Mouse (Mus musculus) forebrain, embryonic 12.5 days (tissue): ENCODE results near the gene Map3k5. TPM values are rescaled to one million over a fixed set of nuclear protein-coding genes. Genes with fewer than 3 reads are reported as not detected.

Experiments
- ATAC-seq: fragments of 200-750 bp; cut with Nextera tagmentation; 2 replicates; pipeline ENCODE4 v1.8.0; 2017; ENCODE audit warnings: moderate TSS enrichment; ENCODE audit not compliant: low FRiP score
- H3K27ac ChIP-seq: fragments of 300-500 bp; sonication (generic); 2 replicates; pipeline ENCODE4 v1.5.1; 2016; ENCODE audit warnings: mild to moderate bottlenecking
- H3K27me3 ChIP-seq: fragments of 300-500 bp; sonication (generic); 2 replicates; pipeline ENCODE4 v1.6.1; 2016; ENCODE audit warnings: mild to moderate bottlenecking
- H3K36me3 ChIP-seq: fragments of 300-500 bp; sonication (generic); replicated peaks from 2 replicates; pipeline ENCODE4 v1.6.1; 2016; ENCODE audit warnings: mild to moderate bottlenecking
- H3K4me1 ChIP-seq: fragments of 300-500 bp; sonication (generic); 2 replicates; pipeline ENCODE4 v1.6.1; 2016
- H3K4me2 ChIP-seq: fragments of 300-500 bp; sonication (generic); 2 replicates; pipeline ENCODE4 v1.6.1; 2016; ENCODE audit warnings: mild to moderate bottlenecking, moderate library complexity
- H3K4me3 ChIP-seq: fragments of 300-500 bp; sonication (generic); replicated peaks from 2 replicates; pipeline ENCODE4 v1.5.1; 2016; ENCODE audit warnings: mild to moderate bottlenecking
- H3K9ac ChIP-seq: fragments of 300-500 bp; sonication (generic); 2 replicates; pipeline ENCODE4 v1.6.1; 2016; ENCODE audit warnings: mild to moderate bottlenecking
- H3K9me3 ChIP-seq: fragments of 300-500 bp; sonication (generic); 2 replicates; pipeline ENCODE4 v1.6.1; 2016
- WGBS: fragments of 180-500 bp; shearing (Covaris S2); methylation state at CpG from one replicate; pipeline ENCODE4 v1.1.7; 2016; 5-methylcytosine and 5-hydroxymethylcytosine counted together
- polyA plus RNA-seq: library from polyadenylated mRNA; unstranded; fragments of >200 nt; fragmentation: Nextera tagmentation; extraction: Ambion mirVana; gene quantifications from 2 replicates; pipeline ENCODE4 v1.2.1, GENCODE M21; 2016

The Map3k5 gene
- polyA plus RNA-seq, 1 experiment from 2014 or later, result 0.64 TPM

DNA sequence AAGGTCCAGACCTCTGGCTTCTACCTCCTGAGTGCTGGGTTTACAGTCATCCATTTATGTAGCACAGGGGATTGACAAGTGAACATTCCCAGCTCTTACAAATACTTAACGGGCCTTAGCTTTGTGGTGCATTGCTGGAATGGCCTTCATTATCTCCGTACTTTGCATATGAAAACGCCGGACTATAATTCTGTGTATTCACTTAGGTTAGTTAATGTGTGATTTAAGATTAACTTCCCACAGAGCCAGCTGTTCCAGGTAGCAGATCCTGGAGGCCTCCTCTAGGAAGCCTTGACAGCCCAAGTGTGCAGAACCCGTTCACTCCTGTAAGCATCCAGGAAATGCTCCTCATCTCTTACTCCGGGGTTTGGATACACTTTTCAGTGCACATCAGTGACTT is 4.5 kb downstream of the Map3k5 start:
- Histone ChIP-seq H3K4me2 (no peak overlapping the region), H3K27me3 (peaks cover 38% of the 10 kb centered on the region), H3K9me3 (no peaks in the 10 kb centered on the region), H3K4me3 (no peak overlapping the region), H3K27ac (no peak overlapping the region), H3K9ac (no peak overlapping the region), H3K4me1 (peaks cover 16% of the 10 kb centered on the region), H3K36me3 (no peaks in the 10 kb centered on the region)
- WGBS, result 64% methylated on average over 6 of the region's 6 CpGs
- ATAC-seq, result no peak

DNA sequence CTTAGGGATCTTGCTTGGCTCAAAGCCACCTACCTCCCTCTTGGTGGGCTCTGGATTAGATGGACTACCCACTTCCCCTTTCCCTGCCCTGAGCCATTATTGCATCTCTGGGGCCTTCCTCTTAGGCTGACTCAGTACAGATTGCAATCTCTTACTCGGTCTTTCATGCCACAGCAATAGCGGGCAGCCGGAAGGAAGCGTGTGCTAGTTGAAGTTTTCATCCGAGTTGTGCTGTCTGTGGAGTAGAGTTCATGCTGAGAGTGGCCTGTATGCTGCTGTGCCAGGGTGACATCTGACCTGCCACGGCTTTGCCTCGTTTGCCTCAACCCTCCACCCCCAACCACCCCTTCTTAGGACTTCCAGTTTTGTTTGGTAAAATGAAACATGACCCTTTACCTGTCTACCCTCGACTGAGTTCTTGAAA is 5.0 kb downstream of the Map3k5 start:
- Histone ChIP-seq H3K27me3 (peaks cover 36% of the 10 kb centered on the region), H3K36me3 (no peaks in the 10 kb centered on the region), H3K27ac (no peak overlapping the region), H3K4me1 (peaks cover 16% of the 10 kb centered on the region), H3K4me2 (no peak overlapping the region), H3K4me3 (no peak overlapping the region), H3K9ac (no peak overlapping the region), H3K9me3 (no peaks in the 10 kb centered on the region)
- no peak for ATAC-seq
- WGBS, result 61% methylated on average over 8 of the region's 8 CpGs

DNA sequence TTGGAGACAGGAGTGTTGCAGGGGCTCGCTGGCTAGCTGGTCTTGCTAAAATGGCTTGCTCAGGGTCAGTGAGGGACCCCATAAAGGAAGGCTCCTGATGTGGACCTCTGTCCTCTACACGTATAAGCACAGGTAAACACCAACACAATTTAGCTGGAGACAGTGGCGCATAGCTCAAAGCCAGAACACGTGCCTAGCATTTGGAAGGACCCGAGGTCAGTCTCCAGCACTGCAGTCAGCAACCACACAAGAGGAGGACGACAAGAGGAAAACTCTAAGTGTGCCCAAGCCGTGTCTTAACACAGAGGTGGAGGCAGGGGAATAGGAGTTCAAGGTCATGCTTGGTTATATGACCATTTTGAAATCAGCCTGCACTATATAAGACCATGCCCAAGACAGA is 5.9 kb downstream of the Map3k5 start:
- H3K27ac ChIP-seq, result no peak overlapping the region
- H3K4me1 ChIP-seq, result peaks cover 9% of the 10 kb centered on the region; the same call in 1 of the 2 replicates
- H3K9ac ChIP-seq, result no peak overlapping the region
- H3K36me3 ChIP-seq, result no peaks in the 10 kb centered on the region
- H3K4me3 ChIP-seq, result no peak overlapping the region
- ATAC-seq, result no peak
- peaks cover 28% of the 10 kb centered on the region for H3K27me3 ChIP-seq
- 87% methylated on average over 7 of the region's 7 CpGs for WGBS
- H3K4me2 ChIP-seq, result no peak overlapping the region
- H3K9me3 ChIP-seq, result no peaks in the 10 kb centered on the region

DNA sequence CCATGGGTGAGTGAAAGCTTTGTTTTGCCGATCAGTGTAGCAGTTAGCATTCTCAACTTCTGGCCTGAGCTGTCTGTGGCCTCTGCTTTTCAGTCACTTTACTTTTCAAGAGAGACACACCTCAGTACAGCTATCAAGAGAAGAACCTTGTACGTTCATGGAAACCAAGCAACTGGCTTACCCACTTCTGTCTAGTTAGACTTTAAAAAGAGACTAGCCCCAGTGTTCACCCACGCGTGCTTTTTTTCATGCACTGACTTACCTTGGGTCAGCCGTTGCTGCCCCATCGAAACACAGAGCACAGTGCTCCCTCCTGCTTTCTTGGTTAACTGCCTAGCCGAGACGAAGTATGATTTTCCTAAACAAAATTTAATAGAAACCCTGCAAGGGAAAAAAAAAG is 6.4 kb downstream of the Map3k5 start:
- H3K27me3 ChIP-seq, result peaks cover 24% of the 10 kb centered on the region
- H3K9ac ChIP-seq, result no peak overlapping the region
- H3K9me3 ChIP-seq, result no peaks in the 10 kb centered on the region
- ATAC-seq, result no peak
- no peak overlapping the region for H3K4me2 ChIP-seq
- H3K27ac ChIP-seq, result no peak overlapping the region
- H3K36me3 ChIP-seq, result no peaks in the 10 kb centered on the region
- H3K4me3 ChIP-seq, result no peak overlapping the region
- peaks cover 7% of the 10 kb centered on the region; the same call in 1 of the 2 replicates for H3K4me1 ChIP-seq
- 90% methylated on average over 8 of the region's 8 CpGs for WGBS

DNA sequence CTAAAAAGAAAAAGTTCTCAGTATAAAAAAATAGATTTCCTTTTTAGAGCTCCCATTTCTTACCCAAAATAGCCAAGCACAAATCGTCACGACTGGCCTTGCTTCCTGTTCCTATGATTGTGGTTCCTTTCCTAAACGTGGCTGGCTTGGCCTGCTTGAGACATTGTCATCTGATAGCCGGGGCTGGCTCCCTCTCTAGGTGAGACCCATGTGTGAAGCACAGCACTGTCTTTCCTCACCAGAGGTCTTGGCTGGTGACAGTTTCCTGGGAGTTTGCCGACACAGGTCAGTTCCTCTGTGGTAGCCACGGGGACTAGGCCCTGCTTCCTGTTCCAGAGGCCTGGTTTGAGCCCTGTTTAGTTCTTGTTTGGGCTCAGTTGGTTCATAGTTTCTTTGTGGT is 6.8 kb downstream of the Map3k5 start:
- H3K4me3 ChIP-seq, result no peak overlapping the region
- no peaks in the 10 kb centered on the region for H3K36me3 ChIP-seq
- no peak overlapping the region for H3K27ac ChIP-seq
- ATAC-seq, result no peak
- no peak overlapping the region for H3K4me2 ChIP-seq
- WGBS, result 71% methylated on average over 6 of the region's 6 CpGs
- H3K9me3 ChIP-seq, result no peaks in the 10 kb centered on the region
- H3K27me3 ChIP-seq, result peaks cover 21% of the 10 kb centered on the region
- no peak overlapping the region for H3K9ac ChIP-seq
- peaks cover 7% of the 10 kb centered on the region; the same call in 1 of the 2 replicates for H3K4me1 ChIP-seq

DNA sequence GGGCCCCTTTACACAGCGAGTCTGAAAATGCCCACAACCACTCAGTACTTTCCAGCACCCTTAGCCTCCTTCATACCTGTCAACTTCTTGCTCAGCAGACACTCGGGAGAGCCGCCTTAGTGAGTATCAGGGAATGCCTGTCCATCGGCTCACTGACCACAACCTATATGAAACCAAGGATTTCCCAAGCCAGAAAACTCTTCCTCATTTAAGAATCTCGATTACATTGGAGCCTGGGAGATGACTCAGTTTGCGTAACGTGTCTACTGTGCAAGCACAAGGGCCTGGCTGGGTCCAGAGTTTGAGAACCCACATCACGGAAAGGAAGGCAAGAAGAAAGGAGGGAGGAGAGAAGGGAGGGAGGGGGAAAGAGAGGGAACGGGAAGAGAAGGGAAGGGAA is 7.6 kb downstream of the Map3k5 start:
- Histone ChIP-seq H3K4me1 (peaks cover 7% of the 10 kb centered on the region; the same call in 1 of the 2 replicates), H3K27ac (no peak overlapping the region), H3K9ac (no peak overlapping the region), H3K4me3 (no peak overlapping the region), H3K27me3 (peaks cover 16% of the 10 kb centered on the region), H3K36me3 (no peaks in the 10 kb centered on the region), H3K9me3 (no peaks in the 10 kb centered on the region), H3K4me2 (no peak overlapping the region)
- 88% methylated on average over 9 of the region's 9 CpGs for WGBS
- no peak for ATAC-seq

DNA sequence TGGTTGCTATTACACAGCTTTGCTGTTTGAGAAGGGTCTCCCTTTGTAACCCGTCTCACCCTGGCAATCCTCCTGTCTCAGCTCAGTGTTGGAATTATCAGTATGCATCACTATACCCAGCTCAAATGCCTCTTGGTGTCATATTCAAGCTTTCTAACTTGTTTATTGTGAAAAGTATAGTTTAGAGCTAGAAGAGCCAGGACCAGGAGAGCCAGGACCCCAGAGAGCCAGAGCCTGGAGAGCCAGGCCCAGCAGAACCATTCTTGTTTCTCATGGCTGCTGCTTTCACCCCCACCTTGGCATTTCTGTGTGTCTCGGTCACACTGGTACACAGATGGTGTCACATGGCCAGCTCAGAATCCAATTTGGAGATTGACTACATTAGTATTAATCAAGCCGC is 8.3 kb downstream of the Map3k5 start:
- Histone ChIP-seq H3K36me3 (no peaks in the 10 kb centered on the region), H3K4me2 (no peak overlapping the region), H3K27me3 (peaks cover 9% of the 10 kb centered on the region; the same call in 1 of the 2 replicates), H3K9ac (no peak overlapping the region), H3K4me3 (no peak overlapping the region), H3K27ac (no peak overlapping the region), H3K9me3 (no peaks in the 10 kb centered on the region), H3K4me1 (peaks cover 7% of the 10 kb centered on the region; the same call in 1 of the 2 replicates)
- no peak for ATAC-seq
- WGBS, result 91% methylated on average over 3 of the region's 3 CpGs

DNA sequence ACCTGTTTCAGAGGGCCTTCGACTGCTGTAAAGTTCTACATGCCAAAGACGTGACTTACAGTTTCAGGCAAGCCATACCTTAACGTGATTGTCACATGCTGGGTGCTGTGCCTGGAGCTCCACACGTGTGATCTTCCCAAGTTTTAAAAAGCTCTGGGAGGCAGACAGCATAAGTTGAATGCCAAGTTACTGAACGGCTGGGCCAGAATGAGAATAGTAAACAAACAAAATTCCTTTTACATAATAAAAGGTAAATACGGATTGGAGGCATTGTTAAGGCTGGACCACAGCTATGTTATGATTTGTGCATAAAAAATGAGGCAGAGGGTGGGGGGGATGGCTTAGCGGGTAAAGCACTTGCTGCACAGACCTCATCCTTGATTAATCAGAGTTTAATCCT is 11.4 kb downstream of the Map3k5 start:
- Histone ChIP-seq H3K9ac (no peak overlapping the region), H3K27ac (no peak overlapping the region), H3K4me2 (no peak overlapping the region), H3K4me1 (no peaks in the 10 kb centered on the region), H3K27me3 (no peaks in the 10 kb centered on the region), H3K9me3 (no peaks in the 10 kb centered on the region), H3K36me3 (no peaks in the 10 kb centered on the region), H3K4me3 (no peak overlapping the region)
- no peak for ATAC-seq
- WGBS, result 82% methylated on average over 7 of the region's 7 CpGs

DNA sequence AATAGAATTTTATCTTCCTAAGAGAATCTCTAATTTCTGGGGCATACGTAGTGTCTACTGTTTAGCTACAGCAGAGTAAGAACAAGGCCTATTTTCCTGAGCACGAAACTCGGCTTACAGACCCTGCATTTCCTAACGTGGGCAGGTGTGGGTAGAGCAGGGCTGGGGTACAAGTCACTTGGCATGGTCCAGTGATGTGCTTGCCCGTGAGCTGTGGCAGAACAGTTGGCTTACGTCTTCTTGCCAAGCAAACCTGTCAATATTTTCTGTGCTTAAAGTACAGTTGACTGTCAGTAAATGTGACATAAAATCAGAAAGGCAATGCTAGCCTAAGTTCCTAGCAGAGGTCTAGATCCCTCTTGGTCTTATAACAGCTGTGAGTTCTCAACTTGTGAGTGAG is 12.4 kb downstream of the Map3k5 start:
- WGBS, result 92% methylated on average over 6 of the region's 6 CpGs
- no peak for ATAC-seq

DNA sequence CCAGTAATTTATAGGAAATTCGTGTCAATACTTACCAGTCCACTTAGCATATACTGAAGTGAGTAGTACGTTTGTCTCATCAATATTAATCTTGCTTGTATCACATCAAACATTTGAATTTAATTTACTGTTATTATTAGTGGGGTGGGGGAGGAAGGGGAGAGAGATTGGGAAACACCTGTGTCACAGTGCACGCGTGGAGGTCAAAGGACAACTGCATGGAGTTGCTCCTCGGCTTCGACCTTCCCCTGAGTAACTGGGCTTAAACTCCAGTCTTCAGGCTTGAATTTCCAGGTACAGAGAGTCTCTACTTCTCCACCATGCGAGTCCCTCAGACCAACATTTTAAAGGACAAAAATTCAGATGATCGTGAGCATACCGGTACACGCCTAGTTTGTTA is 13.2 kb downstream of the Map3k5 start:
- H3K36me3 ChIP-seq, result no peaks in the 10 kb centered on the region
- no peak overlapping the region for H3K27ac ChIP-seq
- no peaks in the 10 kb centered on the region for H3K9me3 ChIP-seq
- ATAC-seq, result no peak
- H3K4me2 ChIP-seq, result no peak overlapping the region
- H3K27me3 ChIP-seq, result no peaks in the 10 kb centered on the region
- H3K4me1 ChIP-seq, result no peaks in the 10 kb centered on the region
- WGBS, result 94% methylated on average over 10 of the region's 10 CpGs
- H3K4me3 ChIP-seq, result no peak overlapping the region
- no peak overlapping the region for H3K9ac ChIP-seq

More for the DNA sequence above, 12.4 kb downstream of the Map3k5 start:
- Histone ChIP-seq H3K36me3 (no peaks in the 10 kb centered on the region), H3K27ac (no peak overlapping the region), H3K4me3 (no peak overlapping the region), H3K4me1 (no peaks in the 10 kb centered on the region), H3K27me3 (no peaks in the 10 kb centered on the region), H3K4me2 (no peak overlapping the region), H3K9ac (no peak overlapping the region), H3K9me3 (no peaks in the 10 kb centered on the region)

DNA sequence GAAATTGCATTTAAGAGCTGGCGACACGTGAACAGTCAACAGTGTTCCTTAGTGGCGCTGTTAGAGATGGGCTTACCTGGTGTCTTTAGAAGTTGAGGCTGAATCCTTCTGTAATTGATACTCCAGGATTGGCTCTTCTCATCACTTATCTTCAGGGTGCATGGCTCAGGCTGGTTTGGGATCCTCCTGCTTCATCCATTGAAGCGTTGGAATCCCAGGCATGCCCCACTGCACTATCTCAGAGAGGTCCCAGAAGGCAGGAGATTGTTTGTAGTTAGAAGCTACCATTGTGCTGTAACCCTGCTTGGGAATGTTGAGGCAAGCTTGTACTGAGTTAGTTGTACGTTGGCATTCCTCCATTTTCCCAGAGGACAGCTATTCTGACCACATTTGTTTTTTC is 13.6 kb downstream of the Map3k5 start:
- ATAC-seq, result no peak
- Histone ChIP-seq H3K9ac (no peak overlapping the region), H3K27ac (no peak overlapping the region), H3K9me3 (no peaks in the 10 kb centered on the region), H3K4me1 (no peaks in the 10 kb centered on the region), H3K4me3 (no peak overlapping the region), H3K36me3 (no peaks in the 10 kb centered on the region), H3K27me3 (no peaks in the 10 kb centered on the region), H3K4me2 (no peak overlapping the region)
- WGBS, result 96% methylated on average over 5 of the region's 5 CpGs

DNA sequence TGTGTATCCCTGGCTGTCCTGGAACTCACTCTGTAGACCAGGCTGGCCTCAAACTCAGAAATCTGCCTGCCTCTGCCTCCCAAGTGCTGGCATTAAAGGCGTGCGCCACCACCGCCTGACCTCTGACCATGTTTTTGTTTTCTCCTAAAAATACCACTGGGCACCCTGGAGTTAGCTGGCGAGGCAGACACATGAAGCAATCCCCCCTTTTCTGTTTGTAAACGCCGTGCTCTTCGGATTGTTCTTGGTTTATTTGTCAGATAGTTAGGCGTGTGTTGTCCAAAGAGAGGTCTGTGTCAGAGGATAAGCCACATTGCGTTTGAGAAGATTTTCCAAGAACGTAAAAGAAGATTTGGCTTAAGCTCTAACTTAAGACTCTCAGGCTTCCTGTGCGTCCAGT is 14.1 kb downstream of the Map3k5 start:
- Histone ChIP-seq H3K27me3 (no peaks in the 10 kb centered on the region), H3K9me3 (no peaks in the 10 kb centered on the region), H3K4me2 (no peak overlapping the region), H3K4me3 (no peak overlapping the region), H3K9ac (no peak overlapping the region), H3K36me3 (no peaks in the 10 kb centered on the region), H3K4me1 (no peaks in the 10 kb centered on the region), H3K27ac (no peak overlapping the region)
- WGBS, result 91% methylated on average over 11 of the region's 11 CpGs
- no peak for ATAC-seq

DNA sequence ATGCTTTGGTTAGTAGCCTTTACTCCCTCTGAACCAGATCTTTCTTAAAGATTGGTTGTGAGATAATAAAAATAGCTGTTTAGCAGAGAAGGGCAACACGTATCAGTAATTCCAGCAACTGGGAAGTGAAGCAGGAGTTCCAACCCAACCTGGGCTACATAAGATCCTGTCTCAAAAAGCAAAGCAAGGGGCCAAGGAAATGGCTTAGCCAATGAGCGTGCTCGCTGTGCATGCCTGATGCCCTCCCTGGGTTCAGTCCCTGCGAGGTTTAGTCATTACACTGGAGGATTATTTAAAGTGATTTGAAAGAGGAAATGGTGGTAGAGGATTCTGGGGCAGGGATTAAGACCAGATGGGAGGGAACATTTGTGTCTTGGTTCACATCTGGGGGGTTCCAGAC is 14.8 kb downstream of the Map3k5 start:
- WGBS, result 88% methylated on average over 4 of the region's 4 CpGs
- H3K4me3 ChIP-seq, result no peak overlapping the region
- H3K9ac ChIP-seq, result no peak overlapping the region
- H3K9me3 ChIP-seq, result no peaks in the 10 kb centered on the region
- no peaks in the 10 kb centered on the region for H3K36me3 ChIP-seq
- H3K27ac ChIP-seq, result no peak overlapping the region
- H3K27me3 ChIP-seq, result no peaks in the 10 kb centered on the region
- H3K4me1 ChIP-seq, result no peaks in the 10 kb centered on the region
- ATAC-seq, result no peak
- H3K4me2 ChIP-seq, result no peak overlapping the region
